Mouse (Mus musculus) frontal cortex, postnatal 14 days (tissue): ENCODE results near the gene Psmc4.

Experiments used
- DNase-seq, 2 experiments: peaks; one replicate each; pipeline ENCODE4 v3.0.0; 2022; ENCODE audit warnings: low spot score in 2 of 2

The Psmc4 gene

GRCm38 (mm10) chr7:28049476-28050409, at the start of gene Psmc4:
Gene Psmc4, minus strand, starts transcription at chr7:28050101.
- DNase-seq, result peak; percentile 97

- DNase-seq, result no peak
Observed at GRCm38 (mm10) chr7:28099101-28099500, 49.2 kb upstream of the Psmc4 start.

DNA sequence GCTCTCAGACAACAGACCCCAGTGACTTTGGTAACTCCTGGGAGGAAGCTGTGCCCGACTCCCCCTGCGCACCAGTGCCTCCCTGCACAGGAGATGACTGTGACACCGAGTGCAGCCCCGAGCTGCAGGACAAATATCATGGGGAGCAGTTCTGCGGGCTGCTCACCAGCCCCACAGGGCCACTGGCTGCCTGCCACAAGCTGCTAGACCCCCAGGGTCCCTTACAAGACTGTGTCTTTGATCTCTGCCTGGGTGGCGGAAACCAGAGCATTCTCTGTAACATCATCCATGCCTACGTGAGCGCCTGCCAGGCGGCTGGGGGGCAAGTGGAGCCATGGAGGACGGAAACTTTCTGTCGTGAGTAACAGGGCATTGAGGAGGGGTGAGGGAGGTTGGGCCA, 43.6 kb upstream of the Psmc4 start:
- DNase-seq, result no peak

DNA sequence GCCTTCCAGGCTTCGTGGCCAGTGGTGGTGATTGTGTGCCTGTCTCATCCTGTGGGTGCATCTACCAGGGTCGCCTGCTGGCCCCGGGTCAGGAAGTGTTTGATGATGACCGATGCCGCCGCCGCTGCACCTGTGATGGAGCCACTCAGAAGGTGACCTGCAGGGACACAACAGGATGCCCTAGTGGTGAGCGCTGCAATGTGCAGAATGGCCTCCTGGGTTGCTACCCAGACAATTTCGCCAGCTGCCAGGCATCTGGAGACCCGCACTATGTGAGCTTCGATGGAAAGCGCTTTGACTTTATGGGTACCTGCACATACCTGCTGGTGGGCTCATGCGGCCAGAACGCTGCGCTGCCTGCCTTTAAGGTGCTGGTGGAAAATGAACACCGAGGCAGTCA, 36.3 kb upstream of the Psmc4 start:
- no peak for DNase-seq

GRCm38 (mm10) chr7:28084215-28084614, 34.3 kb upstream of the Psmc4 start:
- no peak for DNase-seq

DNA sequence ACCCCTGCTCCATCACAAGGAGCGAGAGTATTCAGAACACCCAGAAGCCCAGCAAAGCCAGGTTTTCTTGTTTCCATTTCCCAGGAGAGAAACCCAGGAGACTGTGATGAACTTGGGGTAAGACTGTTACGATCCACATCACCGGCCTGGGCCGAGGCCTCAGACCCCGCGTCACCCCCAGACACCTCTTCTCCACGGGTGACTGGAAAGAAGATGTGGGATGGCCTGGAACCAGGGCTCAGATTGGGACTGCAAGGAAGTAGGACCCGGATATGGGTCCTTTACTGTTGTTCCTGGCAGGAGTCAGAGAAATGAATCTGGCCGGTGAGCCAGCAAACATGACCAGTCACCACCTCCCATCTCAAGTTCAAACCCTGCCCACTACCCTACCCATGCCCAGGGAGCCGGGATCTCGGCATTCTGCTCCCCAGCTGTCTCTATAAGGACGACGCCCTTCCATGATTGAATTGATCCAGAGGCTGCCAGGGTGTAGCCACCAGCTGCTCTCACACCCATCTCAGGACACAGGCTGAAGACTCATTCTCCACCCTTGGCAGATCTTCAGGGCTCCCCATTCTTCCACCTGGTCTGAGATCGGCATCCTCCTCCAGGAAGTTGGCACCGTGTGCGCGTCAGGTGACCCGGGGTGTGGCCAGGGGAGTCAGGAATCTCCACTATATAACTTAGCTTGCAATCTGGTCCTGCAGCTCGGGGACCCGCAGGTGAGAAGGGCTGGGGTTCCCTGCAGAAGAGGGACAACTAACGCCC, 20.8 kb upstream of the Psmc4 start, which contains the start of gene Fcgbp:
Gene Fcgbp (plus strand): TSS at position 706 of the 768 bp plus-strand sequence.
- no peak for DNase-seq

- no peak for DNase-seq
Observed at GRCm38 (mm10) chr7:28069546-28070172, 19.8 kb upstream of the Psmc4 start.

GRCm38 (mm10) chr7:28068661-28069060, 18.8 kb upstream of the Psmc4 start:
- no peak for DNase-seq

DNA sequence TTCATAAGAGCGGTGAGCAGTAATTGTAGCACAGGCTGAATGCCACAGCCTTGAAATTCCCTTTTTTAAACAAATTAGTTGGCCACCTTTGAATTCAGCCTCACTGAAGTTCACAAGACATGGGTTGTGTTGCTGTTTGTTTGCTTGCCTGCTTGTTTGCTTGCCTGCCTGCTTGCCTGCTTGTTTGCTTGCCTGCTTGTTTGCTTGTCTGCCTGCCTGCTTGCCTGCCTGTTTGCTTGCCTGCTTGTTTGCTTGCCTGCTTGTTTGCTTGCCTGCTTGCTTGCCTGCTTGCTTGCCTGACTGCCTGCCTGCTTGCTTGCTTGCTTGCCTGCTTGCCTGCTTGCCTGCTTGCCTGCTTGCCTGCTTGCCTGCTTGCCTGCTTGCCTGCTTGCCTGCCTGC, 10.1 kb upstream of the Psmc4 start:
- DNase-seq, result no peak

DNA sequence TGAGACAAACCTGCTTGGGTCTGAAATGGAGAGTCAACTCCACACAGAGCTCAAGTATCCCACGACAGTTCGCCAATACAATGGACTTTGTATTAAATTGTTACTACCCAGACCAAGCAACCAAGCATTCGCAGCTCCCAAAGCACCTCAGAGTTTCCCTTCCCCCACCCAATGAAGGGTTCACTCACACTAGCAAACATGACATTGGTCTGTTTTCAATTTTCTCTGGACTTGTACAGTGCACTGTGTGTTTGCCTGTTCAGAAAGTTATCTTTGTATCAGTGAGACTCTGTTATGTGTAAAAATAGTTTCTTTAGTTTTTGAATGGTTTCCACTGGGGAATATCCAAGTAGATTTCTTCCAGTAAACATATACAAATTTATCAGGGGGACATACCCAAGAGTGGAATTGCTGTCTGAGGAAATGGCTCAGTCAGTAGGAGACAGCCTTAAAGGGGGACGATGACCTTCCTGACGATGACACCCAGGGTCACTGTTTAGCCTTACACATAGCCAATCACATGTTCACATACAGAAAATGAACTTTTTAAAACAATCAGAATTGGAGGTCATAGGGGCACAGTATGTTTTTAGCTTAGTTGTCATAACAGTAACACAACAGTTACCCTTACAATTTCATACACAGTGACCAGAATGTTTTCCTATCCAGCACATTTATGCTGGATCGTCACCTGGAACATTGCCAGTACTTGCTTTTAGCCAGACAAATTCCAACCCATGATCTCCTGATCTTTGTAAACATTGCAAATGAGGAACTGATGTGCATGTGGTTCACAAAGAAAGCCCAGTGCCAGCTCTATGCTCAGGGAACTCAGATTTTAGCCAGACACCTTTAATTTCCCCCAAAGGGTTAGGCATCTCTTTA, 3.4 kb upstream of the Psmc4 start:
- DNase-seq, result no peak

GRCm38 (mm10) chr7:28050584-28050983, 683 bp upstream of the Psmc4 start:
- no peak for DNase-seq

- no peak for DNase-seq
Observed at GRCm38 (mm10) chr7:28044524-28044923, 5.4 kb downstream of the Psmc4 start.

- DNase-seq, result no peak
Observed at GRCm38 (mm10) chr7:28014445-28014810, 35.5 kb downstream of the Psmc4 start.

GRCm38 (mm10) chr7:28013549-28014444, 36.1 kb downstream of the Psmc4 start, which contains the start of gene Zfp850:
Gene Zfp850, minus strand, starts transcription at chr7:28014115.
- DNase-seq, result peak; percentile 65 to 77

GRCm38 (mm10) chr7:28010271-28010670, 39.6 kb downstream of the Psmc4 start:
- DNase-seq, result peak; percentile 5 to 9
